Mouse (Mus musculus): ENCODE results near the gene Polm. TPM values are rescaled to one million over a fixed set of nuclear protein-coding genes. Genes with fewer than 3 reads are reported as not detected.
"Not testable (repeated sequence)": the region's sequence is repeated elsewhere in the genome, so short reads cannot be mapped to it uniquely, and the experiment has no call there.

The Polm gene
- polyA plus RNA-seq, 1 experiment from 2014 or later = 1.9 TPM

- peaks cover 10% of the 10 kb centered on the region; the same call in 1 of the 2 replicates for H3K36me3 ChIP-seq (replicated peaks)
- H3K27ac ChIP-seq (replicated peaks) = no peak overlapping the region
- no peak overlapping the region for H3K9ac ChIP-seq
- no peak overlapping the region for H3K4me3 ChIP-seq (replicated peaks)
- no peak overlapping the region for H3K4me2 ChIP-seq
- peaks cover 24% of the 10 kb centered on the region for H3K4me1 ChIP-seq (replicated peaks)
- WGBS (ENCODE audit: insufficient replicate concordance) = 70% methylated on average over 9 of the region's 9 CpGs
- H3K9me3 ChIP-seq (replicated peaks) = no peaks in the 10 kb centered on the region
- no peak for ATAC-seq (ENCODE audit: insufficient read depth)
- no peaks in the 10 kb centered on the region for H3K27me3 ChIP-seq
These were observed 3.3 kb downstream of the Polm start for GRCm38 (mm10) chr11:5834506-5834905.

- Histone ChIP-seq H3K4me3 (replicated peaks) (no peak overlapping the region), H3K27ac (replicated peaks) (no peak overlapping the region), H3K27me3 (no peaks in the 10 kb centered on the region), H3K9me3 (replicated peaks) (no peaks in the 10 kb centered on the region), H3K4me1 (replicated peaks) (peaks cover 10% of the 10 kb centered on the region), H3K4me2 (no peak overlapping the region), H3K9ac (no peak overlapping the region), H3K36me3 (replicated peaks) (peaks cover 22% of the 10 kb centered on the region)
- 69% methylated on average over 12 of the region's 12 CpGs for WGBS (ENCODE audit: insufficient replicate concordance)
- no peak for ATAC-seq (ENCODE audit: insufficient read depth)
These were observed 8.5 kb downstream of the Polm start for GRCm38 (mm10) chr11:5829327-5829726.

- peaks cover 10% of the 10 kb centered on the region for H3K4me1 ChIP-seq (replicated peaks)
- no peak overlapping the region for H3K4me2 ChIP-seq
- peaks cover 21% of the 10 kb centered on the region for H3K36me3 ChIP-seq (replicated peaks)
- WGBS (ENCODE audit: insufficient replicate concordance) = 76% methylated on average over 11 of the region's 11 CpGs
- no peak overlapping the region for H3K4me3 ChIP-seq (replicated peaks)
- no peaks in the 10 kb centered on the region for H3K9me3 ChIP-seq (replicated peaks)
- H3K27ac ChIP-seq (replicated peaks) = no peak overlapping the region
- no peaks in the 10 kb centered on the region for H3K27me3 ChIP-seq
- no peak for ATAC-seq (ENCODE audit: insufficient read depth)
- H3K9ac ChIP-seq = no peak overlapping the region
These were observed 9.2 kb downstream of the Polm start for GRCm38 (mm10) chr11:5828509-5829191.

- no peak for ATAC-seq (ENCODE audit: insufficient read depth)
- Histone ChIP-seq H3K4me2 (no peak overlapping the region), H3K9me3 (replicated peaks) (no peaks in the 10 kb centered on the region)
These were observed 9.9 kb downstream of the Polm start for GRCm38 (mm10) chr11:5827931-5828330.

GRCm38 (mm10) chr11:5825432-5825831 is 12.4 kb downstream of the Polm start:
- H3K27ac ChIP-seq (replicated peaks) = no peak overlapping the region
- no peak for ATAC-seq (ENCODE audit: insufficient read depth)
- H3K9ac ChIP-seq = no peak overlapping the region
- no peak overlapping the region for H3K4me2 ChIP-seq
- no peaks in the 10 kb centered on the region for H3K9me3 ChIP-seq (replicated peaks)
- H3K4me3 ChIP-seq (replicated peaks) = no peak overlapping the region
- H3K36me3 ChIP-seq (replicated peaks) = peaks cover 13% of the 10 kb centered on the region
- no peaks in the 10 kb centered on the region for H3K27me3 ChIP-seq
- H3K4me1 ChIP-seq (replicated peaks) = peaks cover 10% of the 10 kb centered on the region

More at GRCm38 (mm10) chr11:5827931-5828330, 9.9 kb downstream of the Polm start:
- 66% methylated on average over 5 of the region's 5 CpGs for WGBS (ENCODE audit: insufficient replicate concordance)
- no peak overlapping the region for H3K9ac ChIP-seq
- peaks cover 18% of the 10 kb centered on the region for H3K36me3 ChIP-seq (replicated peaks)
- H3K27ac ChIP-seq (replicated peaks) = no peak overlapping the region
- no peaks in the 10 kb centered on the region for H3K27me3 ChIP-seq
- peaks cover 10% of the 10 kb centered on the region for H3K4me1 ChIP-seq (replicated peaks)
- H3K4me3 ChIP-seq (replicated peaks) = no peak overlapping the region

GRCm38 (mm10) chr11:5819223-5819622 is 18.6 kb downstream of the Polm start:
- no peaks in the 10 kb centered on the region for H3K9me3 ChIP-seq (replicated peaks)
- H3K36me3 ChIP-seq (replicated peaks) = no peaks in the 10 kb centered on the region
- H3K4me1 ChIP-seq (replicated peaks) = no peaks in the 10 kb centered on the region
- H3K9ac ChIP-seq = no peak overlapping the region
- no peak overlapping the region for H3K4me3 ChIP-seq (replicated peaks)
- no peak overlapping the region for H3K27ac ChIP-seq (replicated peaks)
- no peaks in the 10 kb centered on the region for H3K27me3 ChIP-seq
- WGBS (ENCODE audit: insufficient replicate concordance) = 46% methylated on average over 2 of the region's 2 CpGs
- no peak for ATAC-seq (ENCODE audit: insufficient read depth)
- H3K4me2 ChIP-seq = no peak overlapping the region

- Histone ChIP-seq H3K4me3 (replicated peaks) (no peak overlapping the region), H3K27ac (replicated peaks) (no peak overlapping the region), H3K9me3 (replicated peaks) (no peaks in the 10 kb centered on the region), H3K27me3 (no peaks in the 10 kb centered on the region), H3K4me1 (replicated peaks) (no peaks in the 10 kb centered on the region), H3K9ac (no peak overlapping the region), H3K4me2 (no peak overlapping the region), H3K36me3 (replicated peaks) (no peaks in the 10 kb centered on the region)
- ATAC-seq (ENCODE audit: insufficient read depth) = no peak
- WGBS (ENCODE audit: insufficient replicate concordance) = 65% methylated on average over 10 of the region's 10 CpGs
These were observed 24.4 kb downstream of the Polm start for GRCm38 (mm10) chr11:5813381-5813780.

- not testable (repeated sequence) for H3K9ac ChIP-seq; H3K27ac ChIP-seq (replicated peaks); H3K27me3 ChIP-seq; H3K4me3 ChIP-seq (replicated peaks); H3K4me2 ChIP-seq; H3K9me3 ChIP-seq (replicated peaks); H3K36me3 ChIP-seq (replicated peaks); H3K4me1 ChIP-seq (replicated peaks); ATAC-seq (ENCODE audit: insufficient read depth)
- WGBS (ENCODE audit: insufficient replicate concordance) = 75% methylated on average over 4 of the region's 4 CpGs
These were observed 28.3 kb downstream of the Polm start for GRCm38 (mm10) chr11:5809487-5809886.

- H3K4me1 ChIP-seq (replicated peaks) = peaks cover 7% of the 10 kb centered on the region
- H3K4me3 ChIP-seq (replicated peaks) = no peak overlapping the region
- ATAC-seq (ENCODE audit: insufficient read depth) = no peak
- 69% methylated on average over 9 of the region's 9 CpGs for WGBS (ENCODE audit: insufficient replicate concordance)
- H3K36me3 ChIP-seq (replicated peaks) = no peaks in the 10 kb centered on the region
- no peak overlapping the region for H3K27ac ChIP-seq (replicated peaks)
- no peaks in the 10 kb centered on the region for H3K27me3 ChIP-seq
- no peak overlapping the region for H3K9ac ChIP-seq
- H3K9me3 ChIP-seq (replicated peaks) = no peaks in the 10 kb centered on the region
- H3K4me2 ChIP-seq = no peak overlapping the region
These were observed 29.9 kb downstream of the Polm start for GRCm38 (mm10) chr11:5807956-5808355.

- H3K4me3 ChIP-seq (replicated peaks) = no peak overlapping the region
- no peak overlapping the region for H3K4me2 ChIP-seq
- H3K27ac ChIP-seq (replicated peaks) = no peak overlapping the region
- peaks cover 22% of the 10 kb centered on the region for H3K4me1 ChIP-seq (replicated peaks)
- ATAC-seq (ENCODE audit: insufficient read depth) = no peak
- 29% methylated on average over 3 of the region's 3 CpGs for WGBS (ENCODE audit: insufficient replicate concordance)
- peaks cover 7% of the 10 kb centered on the region for H3K36me3 ChIP-seq (replicated peaks)
- no peaks in the 10 kb centered on the region for H3K27me3 ChIP-seq
- no peak overlapping the region for H3K9ac ChIP-seq
- no peaks in the 10 kb centered on the region for H3K9me3 ChIP-seq (replicated peaks)
These were observed 32.1 kb downstream of the Polm start for GRCm38 (mm10) chr11:5805711-5806110.

- no peaks in the 10 kb centered on the region for H3K9me3 ChIP-seq (replicated peaks)
- H3K4me1 ChIP-seq (replicated peaks) = peaks cover 22% of the 10 kb centered on the region
- no peak overlapping the region for H3K27ac ChIP-seq (replicated peaks)
- no peak for ATAC-seq (ENCODE audit: insufficient read depth)
- WGBS (ENCODE audit: insufficient replicate concordance) = 65% methylated on average over 5 of the region's 5 CpGs
- peaks cover 23% of the 10 kb centered on the region for H3K36me3 ChIP-seq (replicated peaks)
- H3K27me3 ChIP-seq = no peaks in the 10 kb centered on the region
- H3K4me3 ChIP-seq (replicated peaks) = no peak overlapping the region
- no peak overlapping the region for H3K9ac ChIP-seq
- H3K4me2 ChIP-seq = no peak overlapping the region
These were observed 33.6 kb downstream of the Polm start for GRCm38 (mm10) chr11:5804174-5804573.

GRCm38 (mm10) chr11:5803551-5803981 is 34.2 kb downstream of the Polm start, which contains the start of gene Pgam2:
Gene Pgam2, minus strand, starts transcription at chr11:5803733.
- peaks cover 29% of the 10 kb centered on the region for H3K36me3 ChIP-seq (replicated peaks)
- 37% methylated on average over 8 of the region's 8 CpGs for WGBS (ENCODE audit: insufficient replicate concordance)
- ATAC-seq (ENCODE audit: insufficient read depth) = no peak
- H3K9me3 ChIP-seq (replicated peaks) = no peaks in the 10 kb centered on the region
- no peak within 1 kb of the TSS for H3K27ac ChIP-seq (replicated peaks)
- no peak within 1 kb of the TSS for H3K4me2 ChIP-seq
- no peaks in the 10 kb centered on the region for H3K27me3 ChIP-seq
- H3K4me1 ChIP-seq (replicated peaks) = peaks cover 22% of the 10 kb centered on the region
- no peak within 1 kb of the TSS for H3K4me3 ChIP-seq (replicated peaks)
- no peak within 1 kb of the TSS for H3K9ac ChIP-seq
